8 mouse cellular contexts compared by ENCODE assay signal in genomic region chr13:30336913-30337312, GRCm38 (mm10). TPM values are rescaled to one million over a fixed set of nuclear protein-coding genes. Genes with fewer than 3 reads are reported as not detected.
DNase-seq lines count a peak whose midpoint lies in the region; ATAC-seq and TF ChIP-seq lines count a peak whose summit lies in the region.

No protein-coding gene starts in this region.

- DNase-seq in lung, adult 2 months: no peak
- no peak for DNase-seq in lung, adult 18-20 months
- no peak for DNase-seq in forebrain, postnatal 0 days
- DNase-seq in kidney, postnatal 0 days (ENCODE audit: low spot score): no peak
- DNase-seq in cerebellum, adult 9-10 months: no peak
- DNase-seq in right cerebral cortex, adult 2 months (ENCODE audit: low spot score in 2 of 2): no peak
- no peak for DNase-seq in right cerebral cortex, postnatal 10 days (ENCODE audit: low spot score in 2 of 2)

- H3K27ac ChIP-seq in forebrain, postnatal 0 days (ENCODE audit: low read depth, low read length): no peak overlapping the region
- no peak overlapping the region for H3K27ac ChIP-seq in kidney, postnatal 0 days
- H3K27ac ChIP-seq in neural tube, embryonic 14.5 days (ENCODE audit: low read depth, low read length): no peak overlapping the region

- 27% methylated on average over 9 of the region's 9 CpGs for WGBS in lung, adult 2 months
- 28% methylated on average over 9 of the region's 9 CpGs for WGBS in forebrain, postnatal 0 days
- WGBS in kidney, postnatal 0 days: 37% methylated on average over 9 of the region's 9 CpGs
- WGBS in neural tube, embryonic 14.5 days: 24% methylated on average over 9 of the region's 9 CpGs

- peak overlapping the region; percentile 97 for H3K4me2 ChIP-seq in forebrain, postnatal 0 days (ENCODE audit: low read depth)
- peak overlapping the region; percentile 78 for H3K4me2 ChIP-seq in kidney, postnatal 0 days (ENCODE audit: low read length)
- H3K4me2 ChIP-seq in neural tube, embryonic 14.5 days (ENCODE audit: low read depth, low read length): peak overlapping the region; percentile 86

- no peaks in the 10 kb centered on the region for H3K27me3 ChIP-seq in forebrain, postnatal 0 days (ENCODE audit: insufficient read depth, low read length)
- no peaks in the 10 kb centered on the region for H3K27me3 ChIP-seq in kidney, postnatal 0 days (ENCODE audit: insufficient read depth, low read length)
- H3K27me3 ChIP-seq in neural tube, embryonic 14.5 days (ENCODE audit: control insufficient read depth, insufficient read depth, low read length): no peaks in the 10 kb centered on the region

- H3K36me3 ChIP-seq in forebrain, postnatal 0 days (ENCODE audit: insufficient read depth): no peaks in the 10 kb centered on the region
- no peaks in the 10 kb centered on the region for H3K36me3 ChIP-seq in kidney, postnatal 0 days (ENCODE audit: insufficient read depth, low read length)
- H3K36me3 ChIP-seq in neural tube, embryonic 14.5 days (ENCODE audit: control insufficient read depth, insufficient read depth, low read length): no peaks in the 10 kb centered on the region

- no peak for ATAC-seq in forebrain, postnatal 0 days
- no peak for ATAC-seq in kidney, postnatal 0 days (replicated peaks; ENCODE audit: low FRiP score, low read depth)
- ATAC-seq in neural tube, embryonic 14.5 days (ENCODE audit: low read depth): peak; percentile 23; the same call in 1 of the 2 replicates

- no peak for TF ChIP-seq POLR2A in lung, adult 2 months (IDR thresholded peaks at IDR 0.05; ENCODE audit: borderline replicate concordance, extremely low read depth, low read depth, low read length)

- H3K4me1 ChIP-seq in lung, adult 2 months (ENCODE audit: control insufficient read depth, insufficient read depth, low read length): no peaks in the 10 kb centered on the region; the same call in 1 of the 2 replicates
- no peaks in the 10 kb centered on the region for H3K4me1 ChIP-seq in forebrain, postnatal 0 days (ENCODE audit: insufficient read depth)
- peaks cover 6% of the 10 kb centered on the region; the same call in 1 of the 2 replicates for H3K4me1 ChIP-seq in kidney, postnatal 0 days (replicated peaks; ENCODE audit: insufficient read depth, low read length)
- H3K4me1 ChIP-seq in neural tube, embryonic 14.5 days (ENCODE audit: control insufficient read depth, insufficient read depth, low read length): no peaks in the 10 kb centered on the region

- H3K9ac ChIP-seq in forebrain, postnatal 0 days: peak overlapping the region; percentile 53; the same call in 1 of the 2 replicates
- H3K9ac ChIP-seq in kidney, postnatal 0 days (ENCODE audit: low read depth, low read length): peak overlapping the region; percentile 65; the same call in 1 of the 2 replicates
- no peak overlapping the region for H3K9ac ChIP-seq in neural tube, embryonic 14.5 days (replicated peaks; ENCODE audit: low read depth, low read length)

- H3K4me3 ChIP-seq in lung, adult 2 months (replicated peaks; ENCODE audit: extremely low read depth, low read depth, low read length): peak overlapping the region; percentile 34
- H3K4me3 ChIP-seq in forebrain, postnatal 0 days (ENCODE audit: low read depth, low read length): peak overlapping the region; percentile 48
- H3K4me3 ChIP-seq in kidney, postnatal 0 days (replicated peaks; ENCODE audit: low read depth, low read length): peak overlapping the region; percentile 47
- H3K4me3 ChIP-seq in neural tube, embryonic 14.5 days (ENCODE audit: low read depth, low read length): peak overlapping the region; percentile 40; the same call in 1 of the 2 replicates

- H3K9me3 ChIP-seq in forebrain, postnatal 0 days (ENCODE audit: low read length): no peaks in the 10 kb centered on the region
- H3K9me3 ChIP-seq in kidney, postnatal 0 days (replicated peaks; ENCODE audit: low read length): no peaks in the 10 kb centered on the region
- no peaks in the 10 kb centered on the region for H3K9me3 ChIP-seq in neural tube, embryonic 14.5 days (ENCODE audit: control insufficient read depth, low read length)

- TF ChIP-seq CTCF in lung, adult 2 months (IDR thresholded peaks at IDR 0.05; ENCODE audit: insufficient read depth, low read length): no peak
- TF ChIP-seq CTCF in forebrain, postnatal 0 days (IDR thresholded peaks at IDR 0.05; ENCODE audit: low read depth): no peak
- TF ChIP-seq CTCF in kidney, postnatal 0 days (IDR thresholded peaks at IDR 0.05; ENCODE audit: low read depth): no peak

RNA-seq across cellular contexts. Expression of gene Agtr1a, which starts 0.7 kb away (rescaled TPM):
- 19.5 and 20.7 TPM in 2 replicates for polyA plus RNA-seq in lung, adult 2 months (2012; rRNA removed)
- total RNA-seq in forebrain, postnatal 0 days (2014; rRNA removed): 1.1 and 1.8 TPM in 2 replicates
- 0.67 and 0.94 TPM in 2 replicates for polyA plus RNA-seq in forebrain, postnatal 0 days (2015; fragmentation: Nextera tagmentation; extraction: Ambion mirVana)
- polyA plus RNA-seq in kidney, postnatal 0 days (2015; fragmentation: Nextera tagmentation; extraction: Ambion mirVana): 27.7 and 31.3 TPM in 2 replicates
- 1.6 and 2.3 TPM in 2 replicates for polyA plus RNA-seq in neural tube, embryonic 14.5 days (2014; fragmentation: Nextera tagmentation; extraction: Ambion mirVana)
